Mouse (Mus musculus) spleen, adult 2 months (tissue): ENCODE data around the gene Creb3. TPM values are rescaled to one million over a fixed set of nuclear protein-coding genes. Genes with fewer than 3 reads are reported as not detected.

Source experiments
- DNase-seq, 2 experiments: peaks; one replicate each; pipeline versions ENCODE4 v3.0.0 to v3.0.0-alpha.2; 2012 to 2021; ENCODE audit warnings: low spot score in 2 of 2, low read depth in 1 of 2
- H3K27ac ChIP-seq: fragments of 200-500 bp; 2 replicates; pipeline ENCODE4 v1.5.1; 2012; ENCODE audit warnings: low read length, inconsistent platforms; ENCODE audit not compliant: insufficient read depth
- H3K27me3 ChIP-seq: fragments of 200-500 bp; 2 replicates; pipeline ENCODE4 v1.6.1; 2012; ENCODE audit warnings: mild to moderate bottlenecking, moderate library complexity, low read length, inconsistent platforms; ENCODE audit not compliant: control insufficient read depth, insufficient read depth
- H3K36me3 ChIP-seq: fragments of 200-500 bp; 2 replicates; pipeline ENCODE4 v1.6.1; 2012; ENCODE audit warnings: mild to moderate bottlenecking, low read length, inconsistent platforms; ENCODE audit not compliant: control insufficient read depth, insufficient read depth
- H3K4me1 ChIP-seq: fragments of 200-500 bp; 2 replicates; pipeline ENCODE4 v1.6.1; 2011; ENCODE audit warnings: inconsistent platforms; ENCODE audit not compliant: control insufficient read depth, insufficient read depth, insufficient read length
- H3K4me3 ChIP-seq: fragments of 200-500 bp; 2 replicates; pipeline ENCODE4 v1.5.1; 2011; ENCODE audit warnings: mild to moderate bottlenecking, inconsistent platforms; ENCODE audit not compliant: insufficient read depth, insufficient read length; ENCODE audit errors: extremely low read depth
- CTCF ChIP-seq: fragments of 200-500 bp; IDR thresholded peaks from 2 replicates; pipeline ENCODE4 v1.5.1; 2011; ENCODE audit warnings: mild to moderate bottlenecking, inconsistent platforms; ENCODE audit not compliant: insufficient read depth, insufficient read length, insufficient replicate concordance; ENCODE audit errors: extremely low read depth
- POLR2A ChIP-seq: fragments of 200-500 bp; IDR thresholded peaks from 2 replicates; pipeline ENCODE4 v1.6.1; 2011; ENCODE audit warnings: low read depth, low read length, inconsistent platforms
- WGBS: fragments of 180-500 bp; shearing (Covaris S2); methylation state at CpG from one replicate; pipeline ENCODE4 v1.1.7; 2018; 5-methylcytosine and 5-hydroxymethylcytosine counted together
- polyA plus RNA-seq: library from polyadenylated mRNA; depleted of rRNA; stranded (reverse); fragments of >200 nt; gene quantifications from 2 replicates; pipeline ENCODE4 v1.2.3, GENCODE M21; 2012

Creb3 gene
- polyA plus RNA-seq, 1 experiment: 48.8 TPM

DNA sequence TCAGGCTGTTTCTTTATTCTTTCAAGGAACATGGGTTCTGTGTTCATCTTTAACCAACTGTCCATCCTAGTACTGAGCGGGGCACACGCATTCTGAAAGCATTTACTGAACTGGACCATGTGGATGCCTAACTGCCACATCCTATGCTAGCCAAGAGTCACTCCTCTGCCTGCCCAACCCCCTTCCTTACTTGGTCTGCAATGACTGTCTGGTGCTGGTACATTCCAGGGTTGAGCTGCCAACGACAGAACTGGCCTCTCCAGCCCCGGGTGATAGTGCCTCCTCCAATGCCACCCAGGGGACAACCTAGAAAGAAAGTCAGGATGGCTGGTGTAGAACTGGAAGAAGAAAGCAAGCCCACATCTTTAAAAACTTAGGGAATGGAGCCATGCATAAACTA is 11.4 kb downstream of the Creb3 start:
- H3K4me1 ChIP-seq: peaks cover 8% of the 10 kb centered on the region; the same call in 1 of the 2 replicates
- peaks cover 27% of the 10 kb centered on the region for H3K36me3 ChIP-seq
- TF ChIP-seq POLR2A: no peak
- no peak for TF ChIP-seq CTCF
- no peak overlapping the region for H3K27ac ChIP-seq
- H3K4me3 ChIP-seq: no peak overlapping the region
- WGBS: 87% methylated on average over 4 of the region's 4 CpGs
- DNase-seq: no peak
- H3K27me3 ChIP-seq: no peaks in the 10 kb centered on the region

DNA sequence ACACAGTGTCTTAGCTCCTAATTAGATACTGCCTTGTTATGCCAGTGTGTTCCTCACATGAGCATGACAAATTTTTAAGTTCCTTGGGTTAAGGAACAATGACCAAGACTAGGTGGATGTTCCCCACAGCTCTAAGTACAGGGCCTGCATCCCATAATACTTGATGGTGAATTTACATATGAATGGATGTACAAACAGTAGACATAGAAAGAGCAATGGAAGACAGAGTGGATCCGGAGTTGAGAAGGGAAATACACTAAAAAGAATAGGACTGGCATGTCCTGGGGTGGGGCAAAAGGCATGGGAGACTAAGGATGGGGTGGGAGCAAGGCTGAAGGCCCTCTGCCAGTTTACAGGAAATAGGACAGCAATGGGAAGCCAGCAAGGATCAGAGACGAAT is 13.2 kb downstream of the Creb3 start:
- H3K4me3 ChIP-seq: no peak overlapping the region
- H3K4me1 ChIP-seq: peaks cover 10% of the 10 kb centered on the region; the same call in 1 of the 2 replicates
- WGBS: 79% methylated on average over 2 of the region's 2 CpGs

DNA sequence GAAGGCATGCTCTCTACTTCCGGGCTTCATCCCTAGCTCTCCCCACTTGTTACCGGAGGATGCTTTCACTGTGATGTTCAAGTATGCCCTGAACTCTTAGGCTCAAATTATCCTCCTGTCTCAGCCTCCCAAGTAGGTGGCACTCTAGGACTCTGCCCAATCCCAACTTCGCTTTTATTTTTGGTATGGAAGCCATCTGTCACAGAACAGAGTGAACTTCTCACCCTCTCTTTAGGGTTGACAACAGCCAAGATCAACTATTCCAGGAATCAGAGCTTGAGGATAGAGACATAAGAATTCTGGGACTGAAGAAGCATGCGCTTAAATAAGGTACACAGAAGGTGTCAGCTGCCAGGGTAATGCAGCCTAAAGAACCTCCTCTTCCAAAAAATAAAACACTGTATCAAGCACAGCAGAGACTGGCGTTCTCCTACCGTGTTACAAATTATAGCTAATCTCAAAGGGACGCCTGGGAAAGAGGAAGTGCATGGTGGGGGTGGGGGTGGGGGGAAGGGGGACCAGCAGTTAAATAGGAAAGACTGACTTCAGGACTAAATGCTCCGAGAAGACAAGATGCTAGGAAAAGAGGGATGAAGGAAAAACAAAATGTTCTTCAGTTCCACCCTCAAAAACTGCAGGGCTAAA is 15.2 kb downstream of the Creb3 start:
- no peaks in the 10 kb centered on the region for H3K27me3 ChIP-seq
- peak overlapping the region; percentile 92 for H3K4me3 ChIP-seq
- TF ChIP-seq CTCF: no peak
- peaks cover 10% of the 10 kb centered on the region; the same call in 1 of the 2 replicates for H3K4me1 ChIP-seq
- peaks cover 14% of the 10 kb centered on the region for H3K36me3 ChIP-seq
- H3K27ac ChIP-seq: no peak overlapping the region
- DNase-seq: no peak
- 6% methylated on average over 8 of the region's 8 CpGs for WGBS

More for the DNA sequence above, 13.2 kb downstream of the Creb3 start:
- Histone ChIP-seq H3K27ac (no peak overlapping the region), H3K27me3 (no peaks in the 10 kb centered on the region), H3K36me3 (peaks cover 10% of the 10 kb centered on the region)
- no peak for TF ChIP-seq CTCF
- no peak for TF ChIP-seq POLR2A
- DNase-seq: no peak

DNA sequence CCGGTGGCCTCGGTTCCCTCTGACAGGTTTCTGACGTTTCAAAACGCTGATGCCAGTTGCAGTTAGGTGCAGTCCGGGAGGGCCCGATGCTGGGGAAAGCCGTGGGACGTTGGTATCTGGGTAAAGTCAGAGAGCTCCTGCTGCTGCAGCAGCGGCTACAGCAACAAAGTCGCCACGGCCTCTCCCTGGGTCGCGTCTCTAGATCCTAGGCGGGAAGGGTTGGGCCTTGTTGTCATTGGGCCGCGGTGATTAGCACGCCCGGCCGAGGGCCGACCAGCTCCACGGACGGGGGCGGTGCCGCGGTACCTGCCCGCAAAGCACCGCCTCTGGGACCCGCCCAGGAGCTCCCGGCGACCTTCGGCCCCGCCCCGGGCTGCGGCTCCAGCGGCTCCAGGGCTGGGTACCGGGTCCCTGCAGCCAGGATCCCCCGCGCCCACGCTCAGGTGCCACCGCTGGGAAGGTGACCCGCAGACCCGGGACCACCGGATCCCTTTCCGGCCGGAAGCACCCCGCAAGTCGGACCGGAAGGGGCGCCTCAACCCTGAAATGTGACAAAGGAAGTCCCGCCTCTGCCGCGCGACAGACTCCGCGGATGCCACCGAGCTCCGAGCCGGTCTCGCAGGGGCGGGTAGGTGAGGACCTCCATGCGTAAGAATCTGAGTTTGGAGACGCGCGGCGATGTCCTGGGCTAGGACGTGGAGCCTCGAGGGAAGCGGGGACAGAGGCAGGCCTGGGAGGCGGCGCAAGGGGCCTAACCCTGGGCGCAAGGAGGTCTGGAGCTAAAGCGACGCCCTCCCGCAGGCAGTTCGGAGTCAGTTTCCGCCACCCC is 16.5 kb downstream of the Creb3 start, which contains the start of the genes Rgp1 and Gba2:
TSS of gene Rgp1 (plus strand) at position 340 of the 829 bp plus-strand sequence.
TSS of gene Gba2 (minus strand) at position 498 of the 829 bp plus-strand sequence.
- peak; percentile 53 to 82 for DNase-seq
- peak within 1 kb of the TSS; percentile 92 for H3K4me3 ChIP-seq
- peaks cover 22% of the 10 kb centered on the region for H3K36me3 ChIP-seq
- WGBS: under 1% methylated on average over 74 of the region's 76 CpGs
- no peak for TF ChIP-seq CTCF
- peak; percentile 73; the same call in 1 of the 2 replicates for TF ChIP-seq POLR2A
- H3K27me3 ChIP-seq: no peaks in the 10 kb centered on the region
- H3K4me1 ChIP-seq: peaks cover 10% of the 10 kb centered on the region; the same call in 1 of the 2 replicates
- peak within 1 kb of the TSS; percentile 93 for H3K27ac ChIP-seq

DNA sequence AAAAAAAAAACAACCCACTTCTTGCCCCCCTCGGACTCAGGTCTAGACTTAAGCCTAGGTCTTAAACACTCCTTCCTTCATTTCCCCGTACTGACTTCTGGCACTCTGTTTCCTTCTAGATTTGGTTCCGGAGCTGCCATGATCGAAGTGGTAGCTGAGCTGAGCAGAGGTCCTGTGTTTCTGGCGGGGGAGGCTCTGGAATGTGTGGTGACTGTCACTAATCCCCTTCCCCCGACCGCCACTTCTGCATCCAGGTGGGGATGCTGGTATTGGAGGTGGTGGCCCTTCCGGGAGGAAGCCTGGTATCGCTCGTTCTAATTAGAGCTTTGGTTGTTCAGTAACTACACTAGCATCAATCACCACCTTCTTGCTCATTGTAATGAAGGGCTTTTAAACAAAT is 17.1 kb downstream of the Creb3 start:
- Histone ChIP-seq H3K4me1 (peaks cover 10% of the 10 kb centered on the region; the same call in 1 of the 2 replicates), H3K4me3 (peak overlapping the region; percentile 92), H3K36me3 (peaks cover 27% of the 10 kb centered on the region), H3K27me3 (no peaks in the 10 kb centered on the region), H3K27ac (0 out of 2 replicates have a peak overlapping the region, but pooled peaks have one; percentile 93)
- TF ChIP-seq CTCF (no peak), POLR2A (no peak)
- no peak for DNase-seq
- WGBS: 3% methylated on average over 10 of the region's 10 CpGs

DNA sequence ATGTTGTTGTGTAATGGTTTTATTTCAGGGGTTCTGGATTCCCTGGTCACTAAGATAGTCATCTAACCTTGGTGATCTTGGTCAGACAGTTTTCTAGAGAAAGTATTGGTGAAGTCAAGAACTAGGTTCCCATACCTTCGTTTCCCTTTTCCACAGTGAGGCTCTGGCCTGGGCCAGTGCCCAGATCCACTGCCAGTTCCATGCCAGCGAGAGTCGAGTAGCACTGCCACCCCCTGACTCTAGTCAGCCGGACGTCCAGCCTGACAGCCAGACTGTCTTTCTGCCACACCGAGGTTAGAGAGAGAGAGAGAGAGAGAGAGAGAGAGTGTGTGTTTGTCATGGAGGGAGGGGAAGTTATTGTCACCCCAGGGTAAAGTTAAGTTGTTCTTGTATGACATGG is 17.6 kb downstream of the Creb3 start:
- peaks cover 25% of the 10 kb centered on the region for H3K36me3 ChIP-seq
- no peak for DNase-seq
- H3K27me3 ChIP-seq: no peaks in the 10 kb centered on the region
- no peak overlapping the region for H3K27ac ChIP-seq
- peaks cover 10% of the 10 kb centered on the region; the same call in 1 of the 2 replicates for H3K4me1 ChIP-seq
- 69% methylated on average over 6 of the region's 6 CpGs for WGBS
- TF ChIP-seq CTCF (no peak), POLR2A (no peak)
- H3K4me3 ChIP-seq: peak overlapping the region; percentile 92; the same call in 1 of the 2 replicates
